Mouse (Mus musculus): ENCODE results near the gene Sctr. TPM values are rescaled to one million over a fixed set of nuclear protein-coding genes. Genes with fewer than 3 reads are reported as not detected.

Gene Sctr
- polyA plus RNA-seq, 2 experiments: 0.03 TPM; not detected in 1

DNA sequence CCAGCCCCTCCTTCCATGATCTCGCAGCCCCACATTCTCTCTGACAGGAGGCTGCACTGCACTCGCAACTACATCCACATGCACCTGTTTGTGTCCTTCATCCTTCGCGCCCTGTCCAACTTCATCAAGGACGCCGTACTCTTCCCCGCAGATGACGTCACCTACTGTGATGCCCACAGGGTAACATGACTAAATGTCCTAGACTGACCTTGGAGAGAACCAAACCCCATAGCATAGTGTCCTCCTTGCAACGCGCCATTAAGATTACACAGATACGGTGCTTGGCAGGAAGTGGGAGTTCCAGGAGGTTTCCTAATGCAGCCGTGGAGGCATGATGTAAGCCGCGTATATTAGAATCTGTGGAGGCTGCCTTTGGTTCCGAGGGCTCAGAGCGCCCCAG lies 37.9 kb downstream of the Sctr start:
- Histone ChIP-seq H3K9ac (replicated peaks) (no peak overlapping the region), H3K27ac (no peak overlapping the region), H3K9me3 (ENCODE audit: control insufficient read depth, low read length) (no peaks in the 10 kb centered on the region), H3K4me1 (replicated peaks; ENCODE audit: control insufficient read depth in 2 of 2, insufficient read depth in 2 of 2, low read length in 1 of 2) (no peaks in the 10 kb centered on the region), H3K27me3 (ENCODE audit: control insufficient read depth, insufficient read depth, low read length) (no peaks in the 10 kb centered on the region), H3K4me2 (ENCODE audit: low read depth) (no peak overlapping the region), H3K4me3 (ENCODE audit: insufficient read depth in 1 of 2, low read depth in 2 of 2, low read length in 2 of 2) (no peak overlapping the region), H3K36me3 (replicated peaks; ENCODE audit: control insufficient read depth, insufficient read depth, low read depth) (no peaks in the 10 kb centered on the region)
- WGBS (ENCODE audit: insufficient replicate concordance): 63% methylated on average over 16 of the region's 16 CpGs
- ATAC-seq (ENCODE audit: insufficient read depth) (no peak), DNase-seq (ENCODE audit: low read depth in 3 of 3, low spot score in 3 of 3) (no peak)
- TF ChIP-seq EP300 (IDR thresholded peaks at IDR 0.05; ENCODE audit: low read depth) (no peak), CTCF (IDR thresholded peaks at IDR 0.05; ENCODE audit: low read depth) (no peak)

DNA sequence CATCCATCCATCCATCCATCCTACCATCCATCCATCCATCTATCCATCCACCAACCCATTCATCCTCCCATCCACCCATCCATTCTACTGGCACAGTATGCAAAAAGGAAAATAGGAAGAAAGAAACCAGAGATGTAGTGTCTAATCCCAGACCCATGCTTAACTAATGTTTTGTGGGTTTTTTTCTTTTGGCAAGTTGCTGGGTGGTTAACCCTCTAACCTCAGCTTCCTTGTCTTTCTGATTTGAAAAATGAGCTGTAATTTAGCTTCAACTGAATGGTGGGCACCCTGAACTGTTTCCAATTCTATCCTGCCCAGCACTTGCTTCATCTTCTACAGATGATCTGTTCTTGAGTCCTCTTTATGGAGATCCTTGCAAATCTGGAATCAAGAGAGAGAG lies 40.6 kb downstream of the Sctr start:
- Histone ChIP-seq H3K27me3 (ENCODE audit: control insufficient read depth, insufficient read depth, low read length) (no peaks in the 10 kb centered on the region), H3K4me1 (replicated peaks; ENCODE audit: control insufficient read depth in 2 of 2, insufficient read depth in 2 of 2, low read length in 1 of 2) (no peaks in the 10 kb centered on the region), H3K36me3 (replicated peaks; ENCODE audit: control insufficient read depth, insufficient read depth, low read depth) (no peaks in the 10 kb centered on the region), H3K27ac (no peak overlapping the region), H3K4me2 (ENCODE audit: low read depth) (no peak overlapping the region), H3K4me3 (ENCODE audit: insufficient read depth in 1 of 2, low read depth in 2 of 2, low read length in 2 of 2) (no peak overlapping the region), H3K9me3 (ENCODE audit: control insufficient read depth, low read length) (no peaks in the 10 kb centered on the region), H3K9ac (replicated peaks) (no peak overlapping the region)
- DNase-seq (ENCODE audit: low read depth in 3 of 3, low spot score in 3 of 3): no peak
- ATAC-seq (ENCODE audit: insufficient read depth): no peak
- TF ChIP-seq CTCF (IDR thresholded peaks at IDR 0.05; ENCODE audit: low read depth): no peak
- TF ChIP-seq EP300 (IDR thresholded peaks at IDR 0.05; ENCODE audit: low read depth): no peak

DNA sequence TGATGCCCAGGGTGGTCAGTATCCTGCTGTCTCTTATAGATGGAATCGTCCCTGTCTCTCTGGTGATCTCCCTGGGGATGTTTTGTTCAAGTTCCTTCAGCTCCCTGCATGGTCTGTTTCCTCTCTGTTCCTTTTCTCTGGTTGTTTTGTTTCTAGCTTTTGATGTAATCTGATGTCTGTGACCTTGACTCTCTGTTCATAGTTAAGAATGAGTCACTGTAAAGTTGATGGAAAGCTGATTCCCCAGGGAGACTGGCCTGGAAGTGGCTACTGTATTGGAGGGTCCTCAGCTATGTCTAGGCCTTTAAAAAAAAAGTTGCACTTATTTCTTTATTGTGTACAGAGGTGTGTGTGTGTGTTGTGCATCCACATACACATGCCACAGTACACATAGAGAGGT lies 44.4 kb downstream of the Sctr start:
- no peak for DNase-seq (ENCODE audit: low read depth in 3 of 3, low spot score in 3 of 3)
- Histone ChIP-seq H3K27me3 (ENCODE audit: control insufficient read depth, insufficient read depth, low read length) (no peaks in the 10 kb centered on the region), H3K27ac (no peak overlapping the region), H3K9ac (replicated peaks) (no peak overlapping the region), H3K4me2 (ENCODE audit: low read depth) (no peak overlapping the region), H3K4me3 (ENCODE audit: insufficient read depth in 1 of 2, low read depth in 2 of 2, low read length in 2 of 2) (no peak overlapping the region), H3K9me3 (ENCODE audit: control insufficient read depth, low read length) (no peaks in the 10 kb centered on the region), H3K4me1 (replicated peaks; ENCODE audit: control insufficient read depth in 2 of 2, insufficient read depth in 2 of 2, low read length in 1 of 2) (peaks cover 0 to 3% of the 10 kb centered on the region in 2 experiments; a peak in 1 of 4 replicates), H3K36me3 (replicated peaks; ENCODE audit: control insufficient read depth, insufficient read depth, low read depth) (no peaks in the 10 kb centered on the region)
- WGBS (ENCODE audit: insufficient replicate concordance): 31% methylated on average over 1 of the region's 1 CpGs
- no peak for ATAC-seq (ENCODE audit: insufficient read depth)
- no peak for TF ChIP-seq EP300 (IDR thresholded peaks at IDR 0.05; ENCODE audit: low read depth)
- no peak for TF ChIP-seq CTCF (IDR thresholded peaks at IDR 0.05; ENCODE audit: low read depth)

DNA sequence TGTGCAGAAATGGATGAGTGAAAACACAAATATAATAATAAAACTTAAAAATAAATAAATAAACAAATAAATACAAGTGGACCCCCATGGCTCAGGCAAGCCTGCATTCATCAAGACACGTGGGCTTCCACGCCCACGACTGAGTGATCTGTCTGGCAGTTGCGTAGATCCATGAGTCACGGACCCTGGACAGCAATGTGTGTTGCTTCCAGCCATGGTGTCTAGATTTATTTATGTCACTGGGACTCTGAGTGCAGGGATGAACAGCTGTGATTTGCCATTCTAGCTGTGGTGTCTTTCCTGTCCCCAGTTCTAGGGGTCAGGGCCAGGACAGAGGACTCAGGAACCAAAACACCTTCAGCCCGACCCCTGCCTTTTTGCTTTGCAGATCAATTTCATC lies 48.3 kb downstream of the Sctr start:
- DNase-seq (ENCODE audit: low read depth in 3 of 3, low spot score in 3 of 3): no peak
- Histone ChIP-seq H3K36me3 (replicated peaks; ENCODE audit: control insufficient read depth, insufficient read depth, low read depth) (no peaks in the 10 kb centered on the region), H3K27me3 (ENCODE audit: control insufficient read depth, insufficient read depth, low read length) (no peaks in the 10 kb centered on the region), H3K4me3 (ENCODE audit: insufficient read depth in 1 of 2, low read depth in 2 of 2, low read length in 2 of 2) (no peak overlapping the region), H3K27ac (no peak overlapping the region), H3K9ac (replicated peaks) (no peak overlapping the region), H3K4me1 (replicated peaks; ENCODE audit: control insufficient read depth in 2 of 2, insufficient read depth in 2 of 2, low read length in 1 of 2) (peaks cover 0 to 3% of the 10 kb centered on the region in 2 experiments; a peak in 2 of 4 replicates), H3K4me2 (ENCODE audit: low read depth) (no peak overlapping the region), H3K9me3 (ENCODE audit: control insufficient read depth, low read length) (no peaks in the 10 kb centered on the region)
- 78% methylated on average over 6 of the region's 6 CpGs for WGBS (ENCODE audit: insufficient replicate concordance)
- no peak for TF ChIP-seq CTCF (IDR thresholded peaks at IDR 0.05; ENCODE audit: low read depth)
- TF ChIP-seq EP300 (IDR thresholded peaks at IDR 0.05; ENCODE audit: low read depth): no peak
- no peak for ATAC-seq (ENCODE audit: insufficient read depth)

DNA sequence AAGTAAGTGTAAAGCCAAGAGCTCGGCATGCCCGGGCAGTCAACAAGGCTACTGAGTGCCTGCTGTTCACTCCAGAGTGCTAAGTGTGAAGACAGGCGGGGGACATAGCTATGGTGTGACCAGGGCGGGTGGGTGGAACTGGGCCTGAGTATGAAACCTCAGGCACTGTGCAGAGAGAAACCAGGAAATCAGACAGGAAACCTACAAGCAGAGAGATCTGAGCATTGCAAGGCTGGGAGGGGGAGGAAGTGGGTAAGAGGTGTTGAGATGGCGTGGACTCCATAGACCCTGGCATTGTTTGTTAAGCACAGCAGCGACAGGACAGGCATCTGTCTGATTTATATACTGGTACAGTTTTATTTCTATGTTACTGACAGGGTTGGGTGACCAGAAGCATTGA lies 48.8 kb downstream of the Sctr start:
- WGBS (ENCODE audit: insufficient replicate concordance): 29% methylated on average over 6 of the region's 6 CpGs
- no peak overlapping the region for H3K9ac ChIP-seq (replicated peaks)
- TF ChIP-seq CTCF (IDR thresholded peaks at IDR 0.05; ENCODE audit: low read depth) (no peak), EP300 (IDR thresholded peaks at IDR 0.05; ENCODE audit: low read depth) (no peak)
- H3K4me3 ChIP-seq (ENCODE audit: insufficient read depth in 1 of 2, low read depth in 2 of 2, low read length in 2 of 2): no peak overlapping the region
- H3K9me3 ChIP-seq (ENCODE audit: control insufficient read depth, low read length): no peaks in the 10 kb centered on the region
- no peak overlapping the region for H3K27ac ChIP-seq
- no peak overlapping the region for H3K4me2 ChIP-seq (ENCODE audit: low read depth)
- ATAC-seq (ENCODE audit: insufficient read depth) (no peak), DNase-seq (ENCODE audit: low read depth in 3 of 3, low spot score in 3 of 3) (no peak)
- H3K36me3 ChIP-seq (replicated peaks; ENCODE audit: control insufficient read depth, insufficient read depth, low read depth): no peaks in the 10 kb centered on the region
- H3K27me3 ChIP-seq (ENCODE audit: control insufficient read depth, insufficient read depth, low read length): no peaks in the 10 kb centered on the region
- H3K4me1 ChIP-seq (replicated peaks; ENCODE audit: control insufficient read depth in 2 of 2, insufficient read depth in 2 of 2, low read length in 1 of 2): peaks cover 0 to 3% of the 10 kb centered on the region in 2 experiments; a peak in 2 of 4 replicates

All from liver, embryonic 14.5 days (tissue).